Mouse (Mus musculus): ENCODE measurements at regions not wholly inside any gene's neighbourhood (a gene's known extent, or its start where the extent isn't known, plus 50 kb on each side); places are given as distances from the start of the nearest gene placed in this dataset.
"Not testable (repeated sequence)": the region's sequence is repeated elsewhere in the genome, so short reads cannot be mapped to it uniquely, and the experiment has no call there.

DNA sequence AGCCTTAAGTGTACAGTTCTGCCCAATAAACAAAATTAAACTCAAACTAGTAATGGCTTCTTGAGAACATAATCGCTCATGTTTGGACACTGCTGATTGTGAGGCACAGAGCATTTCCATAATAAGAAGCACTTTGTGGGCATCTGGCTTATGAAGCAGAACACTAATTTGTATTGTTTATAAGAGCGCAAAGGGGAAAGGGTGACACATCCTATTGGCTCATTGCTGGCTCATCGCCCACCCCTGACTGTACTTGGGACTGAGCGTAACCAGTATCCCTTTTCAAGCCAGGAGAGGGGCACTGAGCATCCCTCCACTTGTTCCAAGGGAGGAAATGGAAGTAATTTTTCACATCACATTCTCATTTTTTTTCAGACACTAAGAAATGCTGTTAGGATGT, 288.0 kb downstream of the Sfmbt2 start:
- DNase-seq (ENCODE audit: low spot score) = no peak

DNA sequence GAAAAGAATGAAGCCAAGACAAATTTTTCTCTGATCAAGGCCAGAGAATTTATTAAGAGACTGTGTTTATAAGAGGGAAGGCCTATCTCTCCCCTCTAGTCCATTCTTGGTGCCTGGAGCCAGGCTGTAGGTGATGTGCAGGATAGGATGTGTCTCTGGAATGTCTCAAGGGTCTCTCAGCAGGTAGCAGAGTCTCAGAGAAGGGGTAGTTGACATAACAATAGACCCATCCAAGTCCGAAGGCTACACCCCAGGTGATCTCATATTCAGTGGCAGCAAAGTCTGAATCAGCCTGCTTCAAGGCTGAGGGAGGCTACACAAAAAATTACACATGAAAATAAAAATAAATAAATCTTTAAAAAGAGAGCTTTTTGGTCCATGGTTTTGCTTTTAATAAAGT, 297.6 kb downstream of the Sfmbt2 start:
- DNase-seq (ENCODE audit: low spot score) = not testable (repeated sequence)

DNA sequence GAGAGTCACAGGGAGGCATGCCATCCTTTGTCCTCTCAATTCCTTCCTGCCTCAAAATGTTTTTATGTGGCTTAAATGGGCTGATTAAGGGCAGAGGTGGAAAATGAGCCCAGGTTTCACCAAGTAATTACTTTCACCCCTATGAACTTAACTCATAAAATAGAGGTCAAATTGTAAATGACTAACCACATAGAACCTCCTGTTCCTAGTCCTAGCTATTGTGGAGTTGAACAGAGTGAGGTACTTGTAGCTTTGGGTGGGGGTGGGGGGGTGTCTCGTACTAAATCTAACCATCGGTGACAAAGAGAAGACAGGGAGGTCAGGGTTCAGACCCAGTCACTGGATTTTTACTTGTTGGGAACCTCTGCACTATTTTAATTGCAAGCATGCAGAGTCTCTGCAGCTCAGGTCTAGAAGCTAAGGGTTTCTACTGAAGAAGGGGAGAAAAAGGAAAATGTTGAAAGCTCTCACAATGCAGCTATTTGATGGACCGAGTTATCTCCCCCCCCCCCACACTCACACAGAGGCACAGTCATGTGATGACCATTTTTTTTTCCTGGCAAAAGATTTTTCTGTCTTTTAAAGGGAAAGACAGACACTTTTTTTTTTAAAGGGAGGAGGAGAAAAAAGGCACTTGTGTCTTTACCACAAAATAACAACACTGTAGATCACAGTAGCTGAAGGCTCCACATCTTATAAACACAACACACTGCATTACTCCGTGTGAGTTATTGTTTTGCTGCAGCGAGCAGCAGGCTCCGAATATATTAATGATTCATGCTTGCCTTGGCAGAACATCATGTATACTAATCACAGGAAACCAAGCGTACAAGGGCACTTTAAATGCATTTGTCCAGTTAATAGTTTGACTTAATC, 300.4 kb downstream of the Sfmbt2 start:
- DNase-seq (ENCODE audit: low spot score) = no peak

DNA sequence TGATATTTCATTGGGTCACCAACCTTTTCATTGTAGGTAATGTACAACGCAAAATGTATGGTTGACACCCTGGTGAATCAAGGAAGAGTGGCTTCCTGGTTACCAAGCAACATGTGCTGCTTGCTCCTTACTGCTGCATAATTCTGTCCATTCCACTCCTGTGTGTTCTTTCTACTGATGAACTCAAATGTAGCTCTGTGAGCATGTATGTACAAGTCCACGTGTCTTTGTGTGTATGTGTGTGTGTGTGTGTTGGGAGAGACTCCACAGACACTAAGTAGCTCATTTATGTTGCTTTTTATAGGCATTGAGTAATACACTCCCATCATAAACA, 301.0 kb downstream of the Sfmbt2 start:
- DNase-seq (ENCODE audit: low spot score) = no peak

DNA sequence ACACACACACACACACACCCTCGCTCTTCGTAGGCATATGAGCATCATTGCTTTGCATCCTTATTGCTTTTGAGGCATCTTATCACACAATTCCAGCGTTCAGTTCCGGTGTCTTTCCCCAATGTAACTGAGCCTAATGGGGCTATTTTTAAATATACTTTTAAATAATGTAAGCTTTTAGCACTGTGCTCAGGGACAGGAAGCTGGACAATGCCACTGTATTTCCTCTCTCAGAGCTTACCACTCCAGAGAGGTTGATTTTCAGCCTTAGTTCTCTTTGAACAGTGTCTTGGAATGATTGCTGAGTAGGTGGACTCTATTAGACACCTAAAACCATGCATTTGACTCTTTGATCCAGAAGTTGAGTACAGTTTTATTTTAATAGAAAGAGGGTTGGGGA, 301.9 kb downstream of the Sfmbt2 start:
- no peak for DNase-seq (ENCODE audit: low spot score)

DNA sequence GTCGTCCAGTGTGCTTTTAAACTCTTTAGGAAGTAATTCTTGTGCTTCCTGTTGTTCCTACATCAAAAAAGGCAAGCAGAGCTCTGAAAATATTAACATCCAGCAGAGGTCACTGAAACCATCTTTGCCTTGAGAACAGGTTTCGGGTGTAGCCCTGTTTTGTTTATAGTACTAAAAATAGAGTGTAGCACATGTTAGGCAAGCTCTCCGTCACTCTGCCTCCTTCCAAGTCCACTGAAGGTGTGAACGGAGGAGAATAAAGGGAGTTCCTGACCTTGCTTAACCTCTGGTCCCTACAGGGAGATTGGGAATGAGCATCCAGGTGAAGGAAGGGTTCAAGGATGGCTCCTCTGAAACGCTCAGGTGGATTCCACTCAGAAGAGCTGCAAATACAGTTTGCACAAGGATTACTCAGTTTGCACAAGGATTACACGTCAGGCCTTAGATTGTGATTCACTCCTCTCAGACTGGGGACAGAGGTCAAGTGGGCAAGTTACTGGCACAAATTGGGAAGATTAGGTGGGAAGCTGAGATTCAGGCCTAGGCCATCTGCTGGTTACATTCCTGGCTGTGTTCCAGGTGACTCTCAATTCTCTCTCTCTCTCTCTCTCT, 304.5 kb downstream of the Sfmbt2 start:
- DNase-seq (ENCODE audit: low spot score) = no peak

DNA sequence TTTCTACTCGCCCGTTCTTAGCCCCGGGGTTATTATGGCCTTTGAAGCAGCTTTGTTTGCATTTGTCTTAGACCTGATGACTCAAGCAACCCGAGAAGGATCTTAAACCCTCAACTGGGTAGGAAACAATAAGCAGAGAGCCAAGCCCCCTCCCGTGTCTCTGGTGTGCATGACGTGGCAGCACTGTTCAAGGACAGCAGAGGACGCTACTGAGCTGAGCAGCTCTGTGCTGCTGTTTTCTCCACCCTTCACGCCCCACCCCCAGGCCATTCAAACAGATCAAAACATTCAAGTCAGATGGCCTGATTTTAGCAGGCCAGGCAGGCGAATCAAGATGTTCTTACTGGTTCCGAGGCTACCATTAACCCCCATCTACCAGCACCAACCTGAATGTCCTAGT, 331.1 kb downstream of the Sfmbt2 start:
- DNase-seq (ENCODE audit: low spot score) = no peak

DNA sequence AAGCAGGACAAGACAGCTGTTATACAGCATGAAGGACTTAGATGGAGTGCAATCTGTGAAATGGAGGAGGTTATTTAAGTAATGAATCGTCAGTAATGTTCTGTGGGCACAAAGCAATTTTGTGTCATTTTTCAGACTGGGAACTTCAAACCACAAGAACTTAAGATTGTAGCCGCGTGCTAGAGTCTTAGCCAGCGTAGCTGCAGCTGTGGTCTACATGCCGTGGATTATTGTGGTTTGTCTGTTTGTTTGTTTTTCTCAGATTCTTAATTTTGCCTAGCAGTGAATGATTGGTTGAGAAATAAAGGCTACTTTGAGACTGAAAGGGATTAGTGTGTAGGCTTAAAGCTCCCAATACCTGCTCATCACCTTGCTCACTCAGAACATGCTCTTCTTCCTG, 348.1 kb downstream of the Sfmbt2 start:
- no peak for DNase-seq (ENCODE audit: low spot score)

DNA sequence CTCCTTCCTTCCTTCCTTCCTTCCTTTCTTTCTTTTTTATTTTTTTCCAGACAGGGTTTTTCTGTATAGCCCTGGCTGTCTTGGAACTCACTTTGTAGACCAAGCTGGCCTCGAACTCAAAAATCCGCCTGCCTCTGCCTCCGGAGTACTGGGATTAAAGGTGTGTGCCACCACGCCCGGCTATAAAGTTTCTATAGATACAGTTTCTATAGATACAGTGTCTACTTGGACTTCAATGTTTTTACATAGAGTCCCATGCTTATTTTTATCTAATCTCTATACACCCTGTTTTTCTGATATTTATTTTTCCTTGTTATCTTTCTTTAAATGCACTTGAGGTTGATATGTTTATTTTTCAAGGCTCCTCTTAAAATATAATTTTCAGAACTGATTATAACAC, 364.0 kb downstream of the Sfmbt2 start:
- DNase-seq (ENCODE audit: low spot score) = not testable (repeated sequence)

DNA sequence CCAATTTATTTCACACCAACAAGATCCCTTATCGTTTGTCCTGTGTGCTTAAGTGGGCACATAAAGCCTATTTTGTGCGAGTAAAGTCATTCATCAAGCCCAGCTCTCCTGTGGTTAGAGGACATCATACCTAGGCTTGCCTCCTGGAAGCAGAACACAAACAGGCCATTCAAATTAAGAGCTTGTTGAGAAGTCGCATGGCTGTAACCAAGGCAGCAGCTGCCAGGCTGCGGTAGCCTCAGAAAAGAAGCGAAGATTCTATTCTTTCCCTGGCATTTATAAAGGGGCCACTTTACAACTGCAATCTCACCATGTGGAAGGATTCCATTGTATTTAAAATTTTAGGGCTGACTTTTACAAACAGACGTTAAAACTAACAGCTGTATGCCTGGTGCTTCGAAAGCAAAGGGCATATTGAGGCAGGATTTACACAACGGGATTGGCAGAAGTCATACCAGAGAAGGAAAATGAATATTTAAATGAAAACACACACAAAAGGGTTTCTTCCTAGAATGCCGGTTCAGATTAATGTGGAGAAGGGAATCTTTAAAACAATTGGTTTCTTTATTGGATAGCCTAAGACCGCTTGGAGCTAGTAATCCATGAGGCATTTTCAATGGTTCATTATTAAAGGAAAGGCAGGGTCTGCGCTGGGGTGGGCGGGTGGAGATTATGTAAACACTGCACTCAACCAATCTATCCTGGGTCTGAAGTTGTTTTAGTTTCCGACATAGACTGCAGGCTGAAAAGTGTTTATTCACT, 366.6 kb downstream of the Sfmbt2 start:
- DNase-seq (ENCODE audit: low spot score) = no peak

DNA sequence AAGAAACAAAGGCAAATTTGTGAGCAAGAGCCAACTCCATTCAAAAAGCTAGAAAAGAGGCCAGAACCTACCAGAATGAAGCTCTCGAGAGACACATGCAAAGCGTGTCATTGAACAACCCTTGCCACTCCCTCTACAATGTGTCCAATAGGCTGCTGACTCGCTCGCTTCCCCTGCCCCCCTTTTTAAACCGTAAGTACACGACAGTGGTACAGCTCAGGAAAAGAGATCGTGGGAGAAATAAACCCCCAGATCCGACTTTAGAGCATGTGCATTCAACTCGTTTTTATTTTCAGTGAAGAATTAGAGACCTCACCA, 367.1 kb downstream of the Sfmbt2 start:
- no peak for DNase-seq (ENCODE audit: low spot score)

DNA sequence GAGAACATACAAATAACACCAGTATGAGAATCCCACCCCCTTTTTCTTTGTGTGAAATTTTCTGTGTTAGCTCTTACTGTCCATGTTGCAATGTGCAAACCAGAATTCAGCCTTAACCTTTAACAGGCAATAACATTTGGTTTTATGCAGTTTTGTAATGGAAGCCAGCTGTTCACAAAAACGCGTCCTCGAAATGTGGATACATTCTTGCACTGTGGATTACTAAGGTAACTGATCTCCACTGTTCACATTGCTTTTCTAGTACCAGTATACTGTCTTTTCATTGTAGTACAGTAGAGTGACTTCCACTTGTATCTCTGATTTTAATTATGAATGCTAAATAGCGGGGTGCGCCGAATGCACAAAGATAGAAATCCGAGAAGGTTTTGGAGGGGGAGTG, 374.8 kb downstream of the Sfmbt2 start:
- DNase-seq (ENCODE audit: low spot score) = no peak

DNA sequence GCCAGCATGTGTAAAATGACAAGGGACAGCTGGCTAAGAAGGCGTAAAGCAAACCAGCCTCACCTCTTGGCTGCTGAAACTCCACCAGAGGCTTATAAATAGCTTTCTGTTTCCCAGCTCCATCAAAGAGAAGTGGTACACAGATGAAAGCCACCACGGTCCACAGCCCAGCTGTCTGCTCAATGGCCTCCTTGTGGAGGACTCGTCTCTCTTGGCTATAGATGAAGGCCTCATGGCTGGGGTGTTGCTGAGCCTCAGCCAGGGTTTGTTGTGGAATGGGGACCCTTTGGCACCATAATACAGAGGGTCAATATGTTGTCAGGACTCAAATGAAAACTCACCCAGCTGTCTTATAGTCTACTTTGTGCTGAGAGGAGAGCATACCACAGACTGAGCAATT, 385.1 kb downstream of the Sfmbt2 start:
- DNase-seq (ENCODE audit: low spot score) = no peak

DNA sequence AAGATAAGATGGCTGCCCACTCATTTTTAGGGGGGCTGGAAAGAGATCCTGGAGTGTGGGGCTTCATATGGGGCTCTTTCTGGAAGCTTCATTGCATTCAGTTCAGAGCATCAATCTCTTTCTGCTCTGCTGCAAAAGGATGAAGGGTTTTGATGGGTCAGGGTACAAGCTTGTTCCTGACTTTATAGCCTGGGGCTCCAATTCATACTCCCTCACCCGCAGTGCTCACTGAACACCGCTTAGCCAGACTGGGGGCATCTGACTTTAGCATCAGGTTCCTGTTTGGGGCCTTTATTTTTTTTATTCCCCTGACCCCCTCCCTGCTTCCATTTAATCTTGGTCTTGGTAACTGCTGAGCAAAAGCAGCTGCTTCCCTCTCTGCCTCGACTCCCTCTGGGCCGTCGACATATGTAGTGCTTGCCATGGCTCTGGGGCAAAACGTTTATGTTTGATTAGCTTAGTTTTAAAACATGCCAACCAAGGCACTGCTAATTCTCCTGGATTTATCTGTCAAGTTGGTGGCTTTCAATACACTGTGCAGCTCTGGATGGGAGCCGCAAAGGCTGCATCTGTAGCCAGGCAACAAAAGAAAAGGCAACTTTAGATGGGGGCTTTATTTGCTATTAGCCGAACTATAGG, 387.0 kb downstream of the Sfmbt2 start:
- DNase-seq (ENCODE audit: low spot score) = no peak

DNA sequence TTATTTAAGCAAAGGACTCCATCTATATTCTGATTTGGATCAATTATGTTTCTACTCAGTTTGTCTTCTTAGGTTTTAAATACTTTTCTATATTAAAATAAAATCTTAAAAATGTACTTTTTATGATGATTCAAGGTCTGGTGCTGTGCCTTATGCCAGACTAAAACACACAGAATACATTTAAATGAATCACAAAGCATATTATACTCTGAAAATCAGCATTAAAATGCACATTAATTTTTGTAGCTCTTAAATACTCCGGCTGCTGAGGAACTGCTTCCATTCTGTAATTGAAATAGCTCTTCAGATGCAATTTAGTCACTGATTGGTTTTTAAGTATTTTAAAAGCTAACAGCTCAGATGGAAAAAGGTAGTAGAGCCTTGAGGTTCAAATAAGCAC, 387.6 kb downstream of the Sfmbt2 start:
- DNase-seq (ENCODE audit: low spot score) = no peak

DNA sequence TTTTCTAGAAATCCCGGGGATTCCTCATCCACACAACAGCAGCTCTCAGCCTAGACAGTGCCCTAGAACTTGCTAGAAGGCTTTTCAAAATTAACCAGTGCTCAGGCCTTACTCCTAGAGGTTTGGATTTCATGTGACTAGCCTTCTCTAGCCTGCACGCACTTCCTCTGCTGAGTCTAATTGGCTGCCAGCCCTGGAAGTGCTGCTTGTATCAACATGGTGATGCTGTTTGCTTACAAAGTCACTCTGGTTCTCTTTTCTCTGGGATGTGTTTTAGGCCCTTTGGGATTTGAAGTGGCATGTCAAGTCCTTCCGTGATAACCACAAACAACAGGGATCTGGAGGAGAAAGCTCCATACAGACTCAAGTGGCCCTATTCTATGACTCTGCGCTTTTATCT, 391.9 kb downstream of the Sfmbt2 start:
- no peak for DNase-seq (ENCODE audit: low spot score)

DNA sequence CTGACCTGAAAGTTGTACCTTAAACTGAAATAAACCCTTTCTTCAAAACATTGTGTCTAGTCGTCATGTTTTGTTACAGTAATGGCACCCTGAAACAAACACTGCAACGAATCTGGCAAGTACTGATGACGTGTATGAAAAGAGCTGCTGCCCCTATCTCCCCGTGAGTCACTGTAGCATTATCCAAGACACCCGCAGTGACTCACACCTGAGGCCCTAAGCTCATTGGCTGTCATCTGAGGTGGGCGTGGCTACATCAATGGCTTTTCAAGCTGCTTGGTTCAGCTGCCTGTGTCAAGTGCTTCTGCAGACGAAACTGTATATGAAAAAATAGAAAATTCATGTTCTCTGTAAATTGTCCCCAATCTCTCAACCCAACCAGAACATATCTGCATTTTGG, 388.8 kb upstream of the Prkcq start:
- no peak for DNase-seq (ENCODE audit: low spot score)

DNA sequence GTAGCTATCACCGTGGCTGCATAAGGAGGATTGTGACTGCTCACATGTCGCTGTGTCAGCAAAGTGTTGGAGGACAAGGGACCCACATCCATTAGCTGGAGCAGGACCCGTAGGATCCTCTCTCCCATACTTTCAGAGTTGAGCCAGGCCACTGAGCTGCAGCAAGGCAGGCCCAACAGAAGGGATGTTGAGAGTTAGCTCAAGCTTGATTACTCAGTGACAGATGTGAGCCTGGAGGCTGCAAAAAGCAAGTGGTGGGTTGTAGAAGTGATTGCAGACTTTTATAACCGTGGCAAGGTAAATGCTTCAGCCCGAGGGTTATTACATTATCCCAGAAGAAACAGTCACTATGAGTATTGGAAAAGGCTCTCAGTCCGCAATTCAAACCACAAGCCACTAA, 388.3 kb upstream of the Prkcq start:
- no peak for DNase-seq (ENCODE audit: low spot score)

DNA sequence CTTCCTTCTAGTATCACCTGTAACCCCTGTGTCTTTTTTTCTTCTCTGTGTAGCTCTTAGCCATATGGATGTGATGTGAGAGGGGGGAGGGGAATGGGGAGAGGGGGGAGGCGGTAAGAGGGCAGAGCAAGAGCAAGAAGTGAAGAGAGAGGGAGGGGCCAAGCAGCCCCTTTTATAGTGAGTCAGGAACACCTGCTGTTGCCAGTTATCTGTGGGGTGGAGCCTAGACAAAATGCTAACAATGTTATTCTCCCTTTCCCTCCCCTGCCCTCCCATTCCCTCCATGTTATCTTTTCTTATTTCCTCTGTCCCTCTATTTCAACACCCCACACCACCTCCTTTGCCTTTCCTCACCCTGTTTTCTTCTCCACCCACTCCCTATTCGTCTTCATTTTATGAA, 387.6 kb upstream of the Prkcq start:
- DNase-seq (ENCODE audit: low spot score) = no peak

DNA sequence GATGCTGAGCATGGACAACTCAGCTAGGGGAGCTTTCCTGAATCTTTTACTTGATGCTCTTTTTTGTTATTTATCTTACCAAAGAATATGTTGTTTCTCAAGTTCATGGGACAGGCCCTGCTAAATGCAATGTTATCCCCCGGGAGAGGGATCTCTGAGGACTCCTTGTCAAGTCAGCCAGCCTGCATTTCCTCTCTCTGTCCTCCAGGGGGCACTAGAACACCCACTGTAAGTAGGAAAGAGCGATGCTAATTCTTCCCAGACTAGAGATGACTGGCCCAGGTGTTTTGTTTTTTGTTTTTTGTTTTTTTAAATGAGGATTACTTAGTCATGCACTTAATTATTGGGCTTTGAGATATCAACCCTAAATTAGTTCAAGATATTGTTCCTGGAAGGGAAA, 386.8 kb upstream of the Prkcq start:
- peak; percentile 37 for DNase-seq (ENCODE audit: low spot score)

DNA sequence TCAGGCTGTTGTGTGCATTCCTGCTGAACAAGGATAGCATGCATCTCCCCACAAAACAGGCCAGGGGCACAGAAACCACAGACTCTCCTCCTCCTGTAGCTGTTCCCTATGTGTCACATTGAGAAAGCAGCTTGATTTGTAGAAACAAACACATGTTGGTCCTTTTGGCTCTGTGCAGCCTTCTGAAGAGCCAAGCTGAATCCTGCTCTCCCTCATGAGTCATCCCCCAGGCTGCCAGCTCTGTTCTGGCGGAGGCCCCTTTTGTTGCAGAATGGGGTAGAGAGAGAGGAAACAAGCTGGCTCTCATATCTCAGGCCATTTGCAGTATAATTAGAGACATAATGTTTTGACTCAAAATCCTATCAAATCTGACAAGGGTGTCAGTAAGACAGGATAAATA, 383.4 kb upstream of the Prkcq start:
- DNase-seq (ENCODE audit: low spot score) = peak; percentile 53

DNA sequence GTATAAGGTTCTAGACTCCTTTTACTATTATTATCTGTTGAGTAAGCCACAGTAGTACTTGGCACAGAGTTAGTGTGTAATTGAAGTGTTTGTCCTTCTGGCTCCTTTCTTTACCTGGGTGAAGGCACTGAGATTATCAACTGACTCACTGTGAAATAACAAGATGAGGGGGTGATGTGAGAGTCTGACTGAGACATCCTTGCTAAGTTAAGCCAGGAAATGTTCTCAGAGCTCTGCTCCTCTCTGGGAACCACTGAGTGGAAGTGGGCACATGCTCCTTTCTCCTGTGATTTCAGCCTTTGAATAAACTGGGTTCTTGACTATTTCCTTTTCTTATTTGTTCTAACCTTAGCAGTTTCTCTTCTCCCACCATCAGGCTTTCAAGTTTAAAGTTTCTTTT, 380.7 kb upstream of the Prkcq start:
- DNase-seq (ENCODE audit: low spot score) = no peak

DNA sequence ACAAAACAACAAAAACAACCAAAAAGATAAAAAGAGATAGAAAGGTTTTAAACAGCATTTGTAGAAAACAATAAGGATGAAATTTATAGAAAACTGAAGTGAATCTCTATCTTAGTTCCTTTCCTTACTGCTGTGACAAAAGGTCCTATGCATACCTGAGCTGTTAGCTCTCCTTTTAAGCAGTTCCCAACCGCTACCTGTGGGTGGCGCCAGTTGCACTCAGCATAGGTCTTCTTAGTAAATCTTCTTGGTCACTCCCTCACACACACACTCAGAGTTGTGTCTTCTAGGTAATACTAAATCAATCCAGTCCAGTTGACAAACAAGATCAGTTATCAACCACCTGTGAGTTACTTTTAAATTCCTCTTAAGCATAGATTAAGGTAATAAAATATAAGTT, 355.5 kb upstream of the Prkcq start:
- DNase-seq (ENCODE audit: low spot score) = no peak

Data from adipocyte (in vitro differentiated cells).